Mouse (Mus musculus) embryonic facial prominence, embryonic 14.5 days (tissue): Measurements from ENCODE around the gene Pfdn5. TPM values are rescaled to one million over a fixed set of nuclear protein-coding genes. Genes with fewer than 3 reads are reported as not detected.

Experiments used
- ATAC-seq: fragments of 200-750 bp; cut with Nextera tagmentation; 2 replicates; pipeline ENCODE4 v1.8.0; 2017; ENCODE audit warnings: low read depth, moderate number of reproducible peaks, moderate TSS enrichment
- DNase-seq: peaks from one replicate; pipeline ENCODE4 v3.0.0-alpha.2; 2015; ENCODE audit warnings: low spot score
- H3K27ac ChIP-seq: fragments of 300-500 bp; sonication (generic); replicated peaks from 2 replicates; pipeline ENCODE4 v1.5.1; 2014; ENCODE audit warnings: low read depth, mild to moderate bottlenecking, low read length, moderate library complexity
- H3K27me3 ChIP-seq: fragments of 300-500 bp; sonication (generic); replicated peaks from 2 replicates; pipeline ENCODE4 v1.6.1; 2014; ENCODE audit warnings: low read length; ENCODE audit not compliant: control insufficient read depth, insufficient read depth
- H3K36me3 ChIP-seq: fragments of 300-500 bp; sonication (generic); 2 replicates; pipeline ENCODE4 v1.6.1; 2014; ENCODE audit warnings: low read length, mixed read lengths; ENCODE audit not compliant: control insufficient read depth, insufficient read depth
- H3K4me1 ChIP-seq: fragments of 300-500 bp; sonication (generic); 2 replicates; pipeline ENCODE4 v1.6.1; 2014; ENCODE audit warnings: antibody characterized with exemption, low read length; ENCODE audit not compliant: control insufficient read depth, insufficient read depth
- H3K4me2 ChIP-seq: fragments of 300-500 bp; sonication (generic); 2 replicates; pipeline ENCODE4 v1.6.1; 2014; ENCODE audit warnings: low read depth, mild to moderate bottlenecking, low read length, moderate library complexity, mixed read lengths
- H3K4me3 ChIP-seq: fragments of 300-500 bp; sonication (generic); 2 replicates; pipeline ENCODE4 v1.5.1; 2014; ENCODE audit warnings: low read depth, mild to moderate bottlenecking, low read length
- H3K9ac ChIP-seq: fragments of 300-500 bp; sonication (generic); 2 replicates; pipeline ENCODE4 v1.6.1; 2014; ENCODE audit warnings: low read depth, mild to moderate bottlenecking, low read length, moderate library complexity, mixed read lengths
- H3K9me3 ChIP-seq: fragments of 300-500 bp; sonication (generic); 2 replicates; pipeline ENCODE4 v1.6.1; 2016; ENCODE audit warnings: low read length; ENCODE audit not compliant: control insufficient read depth
- WGBS: fragments of 180-500 bp; shearing (Covaris S2); extraction: QIAGEN DNeasy Blood & Tissue Kit; methylation state at CpG from one replicate; pipeline ENCODE4 v1.1.7; 2014; 5-methylcytosine and 5-hydroxymethylcytosine counted together
- polyA plus RNA-seq: library from polyadenylated mRNA; unstranded; fragments of >200 nt; fragmentation: Nextera tagmentation; extraction: Ambion mirVana; gene quantifications from 2 replicates; pipeline ENCODE4 v1.2.1, GENCODE M21; 2014

The Pfdn5 gene
- polyA plus RNA-seq, 1 experiment from 2014 or later: 478 TPM

- Histone ChIP-seq H3K4me2 (no peak overlapping the region), H3K36me3 (peaks cover 57% of the 10 kb centered on the region), H3K9me3 (no peaks in the 10 kb centered on the region), H3K9ac (no peak overlapping the region), H3K27me3 (no peaks in the 10 kb centered on the region), H3K4me1 (no peaks in the 10 kb centered on the region), H3K27ac (no peak overlapping the region), H3K4me3 (no peak overlapping the region)
- DNase-seq: no peak
- 95% methylated on average over 3 of the region's 3 CpGs for WGBS
- no peak for ATAC-seq
Observed at GRCm38 (mm10) chr15:102344490-102344889, 18.6 kb downstream of the Pfdn5 start.

- no peak overlapping the region for H3K4me2 ChIP-seq
- no peak for ATAC-seq
- no peaks in the 10 kb centered on the region for H3K9me3 ChIP-seq
- no peak overlapping the region for H3K9ac ChIP-seq
- H3K4me1 ChIP-seq: peaks cover 7% of the 10 kb centered on the region
- H3K36me3 ChIP-seq: peaks cover 46% of the 10 kb centered on the region
- DNase-seq: no peak
- no peaks in the 10 kb centered on the region for H3K27me3 ChIP-seq
- WGBS: 74% methylated on average over 4 of the region's 4 CpGs
- no peak overlapping the region for H3K4me3 ChIP-seq
- no peak overlapping the region for H3K27ac ChIP-seq
Observed at GRCm38 (mm10) chr15:102346444-102346843, 20.5 kb downstream of the Pfdn5 start.

GRCm38 (mm10) chr15:102350138-102350941 is 24.4 kb downstream of the Pfdn5 start, which contains the start of gene Aaas:
Gene Aaas, minus strand, starts transcription at chr15:102350771.
- H3K27ac ChIP-seq: peak within 1 kb of the TSS; percentile 66; the same call in 1 of the 2 replicates
- DNase-seq (peak; percentile 98), ATAC-seq (peak; percentile 90)
- peak within 1 kb of the TSS; percentile 68 for H3K4me3 ChIP-seq
- H3K9ac ChIP-seq: peak within 1 kb of the TSS; percentile 76
- H3K4me1 ChIP-seq: peaks cover 12% of the 10 kb centered on the region
- H3K9me3 ChIP-seq: no peaks in the 10 kb centered on the region
- peaks cover 20% of the 10 kb centered on the region for H3K36me3 ChIP-seq
- H3K4me2 ChIP-seq: peak within 1 kb of the TSS; percentile 72
- no peaks in the 10 kb centered on the region for H3K27me3 ChIP-seq
- under 1% methylated on average over 56 of the region's 56 CpGs for WGBS

GRCm38 (mm10) chr15:102350942-102351291 is 25.0 kb downstream of the Pfdn5 start:
- ATAC-seq: peak; percentile 19; the same call in 1 of the 2 replicates
- Histone ChIP-seq H3K4me1 (peaks cover 14% of the 10 kb centered on the region), H3K36me3 (peaks cover 14% of the 10 kb centered on the region), H3K27me3 (0 out of 2 replicates have a peak, but pooled peaks cover 2% of the 10 kb centered on the region), H3K9me3 (no peaks in the 10 kb centered on the region), H3K27ac (peak overlapping the region; percentile 66; the same call in 1 of the 2 replicates), H3K9ac (peak overlapping the region; percentile 76), H3K4me2 (peak overlapping the region; percentile 72), H3K4me3 (peak overlapping the region; percentile 68)
- WGBS: 8% methylated on average over 11 of the region's 11 CpGs
- no peak for DNase-seq

- no peak overlapping the region for H3K4me2 ChIP-seq
- peaks cover 9% of the 10 kb centered on the region for H3K27me3 ChIP-seq
- H3K36me3 ChIP-seq: peaks cover 2% of the 10 kb centered on the region
- no peak overlapping the region for H3K9ac ChIP-seq
- no peak for ATAC-seq
- H3K9me3 ChIP-seq: no peaks in the 10 kb centered on the region
- DNase-seq: no peak
- H3K27ac ChIP-seq: no peak overlapping the region
- H3K4me3 ChIP-seq: no peak overlapping the region
- peaks cover 22% of the 10 kb centered on the region for H3K4me1 ChIP-seq
- WGBS: 53% methylated on average over 2 of the region's 2 CpGs
Observed at GRCm38 (mm10) chr15:102352177-102352576, 26.3 kb downstream of the Pfdn5 start.

- H3K27me3 ChIP-seq: peaks cover 25% of the 10 kb centered on the region
- H3K4me2 ChIP-seq: no peak overlapping the region
- ATAC-seq: no peak
- H3K4me3 ChIP-seq: no peak overlapping the region
- H3K36me3 ChIP-seq: no peaks in the 10 kb centered on the region
- peaks cover 39% of the 10 kb centered on the region for H3K4me1 ChIP-seq
- no peak for DNase-seq
- H3K27ac ChIP-seq: no peak overlapping the region
- no peaks in the 10 kb centered on the region for H3K9me3 ChIP-seq
- 79% methylated on average over 2 of the region's 2 CpGs for WGBS
- no peak overlapping the region for H3K9ac ChIP-seq
Observed at GRCm38 (mm10) chr15:102353986-102354385, 28.1 kb downstream of the Pfdn5 start.

GRCm38 (mm10) chr15:102355134-102355870 is 29.4 kb downstream of the Pfdn5 start:
- Histone ChIP-seq H3K9me3 (no peaks in the 10 kb centered on the region), H3K9ac (peak overlapping the region; percentile 78), H3K27me3 (peaks cover 29% of the 10 kb centered on the region), H3K4me2 (peak overlapping the region; percentile 86), H3K4me1 (peaks cover 37% of the 10 kb centered on the region), H3K4me3 (peak overlapping the region; percentile 50), H3K27ac (peak overlapping the region; percentile 87), H3K36me3 (no peaks in the 10 kb centered on the region)
- WGBS: under 1% methylated on average over 40 of the region's 49 CpGs
- DNase-seq (peak; percentile 89), ATAC-seq (peak; percentile 71)

GRCm38 (mm10) chr15:102355871-102356441 is 30.0 kb downstream of the Pfdn5 start:
- peaks cover 29% of the 10 kb centered on the region for H3K27me3 ChIP-seq
- peak overlapping the region; percentile 50 for H3K4me3 ChIP-seq
- peak overlapping the region; percentile 86 for H3K4me2 ChIP-seq
- peak overlapping the region; percentile 87 for H3K27ac ChIP-seq
- peak; percentile 62 for ATAC-seq
- WGBS: 1% methylated on average over 16 of the region's 38 CpGs
- H3K4me1 ChIP-seq: peaks cover 37% of the 10 kb centered on the region
- no peaks in the 10 kb centered on the region for H3K36me3 ChIP-seq
- peak; percentile 72 for DNase-seq
- H3K9me3 ChIP-seq: no peaks in the 10 kb centered on the region
- peak overlapping the region; percentile 78 for H3K9ac ChIP-seq
